Mouse (Mus musculus) neural tube, embryonic 12.5 days (tissue): ENCODE data around the gene Mecom. TPM values are rescaled to one million over a fixed set of nuclear protein-coding genes. Genes with fewer than 3 reads are reported as not detected.
A peak's percentile ranks its signal among the peaks of the same experiment; 100 is the strongest.
"Not testable (repeated sequence)": the region's sequence is repeated elsewhere in the genome, so short reads cannot be mapped to it uniquely, and the experiment has no call there.

Experiments
- ATAC-seq: fragments of 200-750 bp; cut with Nextera tagmentation; 2 replicates; pipeline ENCODE4 v1.8.0; 2017; ENCODE audit warnings: low read depth, mild to moderate bottlenecking, moderate TSS enrichment, moderate library complexity; ENCODE audit not compliant: low FRiP score
- H3K27ac ChIP-seq: fragments of 300-500 bp; sonication (generic); 2 replicates; pipeline ENCODE4 v1.5.1; 2016
- H3K27me3 ChIP-seq: fragments of 300-500 bp; sonication (generic); replicated peaks from 2 replicates; pipeline ENCODE4 v1.6.1; 2016; ENCODE audit warnings: mild to moderate bottlenecking
- H3K36me3 ChIP-seq: fragments of 300-500 bp; sonication (generic); 2 replicates; pipeline ENCODE4 v1.6.1; 2016; ENCODE audit warnings: mild to moderate bottlenecking
- H3K4me1 ChIP-seq: fragments of 300-500 bp; sonication (generic); 2 replicates; pipeline ENCODE4 v1.6.1; 2016
- H3K4me2 ChIP-seq: fragments of 300-500 bp; sonication (generic); replicated peaks from 2 replicates; pipeline ENCODE4 v1.6.1; 2016; ENCODE audit warnings: mild to moderate bottlenecking
- H3K4me3 ChIP-seq: fragments of 300-500 bp; sonication (generic); 2 replicates; pipeline ENCODE4 v1.5.1; 2016
- H3K9ac ChIP-seq: fragments of 300-500 bp; sonication (generic); 2 replicates; pipeline ENCODE4 v1.6.1; 2016; ENCODE audit warnings: mild to moderate bottlenecking
- H3K9me3 ChIP-seq: fragments of 300-500 bp; sonication (generic); 2 replicates; pipeline ENCODE4 v1.6.1; 2016; ENCODE audit warnings: mild to moderate bottlenecking
- WGBS: fragments of 180-500 bp; shearing (Covaris S2); methylation state at CpG from one replicate; pipeline ENCODE4 v1.1.7; 2016; 5-methylcytosine and 5-hydroxymethylcytosine counted together
- polyA plus RNA-seq: library from polyadenylated mRNA; unstranded; fragments of >200 nt; fragmentation: Nextera tagmentation; extraction: Ambion mirVana; gene quantifications from 2 replicates; pipeline ENCODE4 v1.2.1, GENCODE M21; 2016

The Mecom gene
- 16.1 and 18.4 TPM in 2 replicates for polyA plus RNA-seq

DNA sequence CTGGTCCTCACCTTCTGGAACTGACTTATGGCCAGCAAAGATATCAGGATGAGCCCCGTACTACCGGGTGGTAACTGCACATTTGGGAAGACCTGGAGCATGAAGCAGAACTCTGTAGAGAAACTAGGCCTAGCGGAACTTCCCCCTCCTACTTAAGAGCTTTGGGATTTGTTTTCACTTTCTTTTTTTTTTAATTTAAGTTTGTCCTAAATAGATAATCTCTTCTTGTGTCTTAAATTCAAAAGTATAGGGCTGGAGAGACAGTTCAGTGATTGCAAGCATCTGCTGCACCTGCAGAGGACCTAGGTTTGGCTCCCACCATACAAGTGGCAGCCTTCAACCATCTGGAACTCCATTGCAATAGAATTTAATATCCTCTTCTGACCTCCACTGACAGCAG is at the start of gene Mecom:
Gene Mecom (minus strand): TSS at position 101 of the 400 bp plus-strand sequence.
- Histone ChIP-seq H3K36me3 (no peaks in the 10 kb centered on the region), H3K4me1 (no peaks in the 10 kb centered on the region), H3K9ac (no peak within 1 kb of the TSS), H3K4me2 (no peak within 1 kb of the TSS), H3K27ac (no peak within 1 kb of the TSS), H3K9me3 (no peaks in the 10 kb centered on the region), H3K27me3 (no peaks in the 10 kb centered on the region), H3K4me3 (no peak within 1 kb of the TSS)
- 89% methylated on average over 3 of the region's 3 CpGs for WGBS
- ATAC-seq = no peak

DNA sequence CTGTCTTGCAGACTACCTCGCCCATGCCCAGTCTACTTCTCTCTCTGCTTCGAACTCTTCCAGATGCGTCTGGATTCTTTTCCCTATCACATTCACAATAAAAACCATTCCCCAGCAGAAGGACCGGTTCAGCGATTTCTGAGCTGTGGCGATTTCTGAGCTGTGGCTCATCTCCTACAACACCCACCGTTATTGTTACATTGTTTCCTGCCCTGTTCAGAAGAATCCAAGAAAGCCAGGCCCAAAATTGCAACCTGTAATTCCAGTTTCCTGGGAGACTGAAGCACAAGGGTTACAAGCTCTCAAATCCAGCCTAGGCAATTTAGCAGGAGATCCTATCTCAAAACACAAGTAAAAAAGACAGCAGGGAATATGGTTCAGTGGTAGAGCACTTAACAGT is 49.5 kb upstream of the Mecom start:
- WGBS = 85% methylated on average over 7 of the region's 7 CpGs
- Histone ChIP-seq H3K9ac (no peak overlapping the region), H3K36me3 (no peaks in the 10 kb centered on the region), H3K27ac (no peak overlapping the region), H3K9me3 (no peaks in the 10 kb centered on the region), H3K4me1 (peaks cover 8% of the 10 kb centered on the region), H3K4me3 (no peak overlapping the region), H3K27me3 (peaks cover 4% of the 10 kb centered on the region; the same call in 1 of the 2 replicates), H3K4me2 (no peak overlapping the region)
- ATAC-seq = no peak

DNA sequence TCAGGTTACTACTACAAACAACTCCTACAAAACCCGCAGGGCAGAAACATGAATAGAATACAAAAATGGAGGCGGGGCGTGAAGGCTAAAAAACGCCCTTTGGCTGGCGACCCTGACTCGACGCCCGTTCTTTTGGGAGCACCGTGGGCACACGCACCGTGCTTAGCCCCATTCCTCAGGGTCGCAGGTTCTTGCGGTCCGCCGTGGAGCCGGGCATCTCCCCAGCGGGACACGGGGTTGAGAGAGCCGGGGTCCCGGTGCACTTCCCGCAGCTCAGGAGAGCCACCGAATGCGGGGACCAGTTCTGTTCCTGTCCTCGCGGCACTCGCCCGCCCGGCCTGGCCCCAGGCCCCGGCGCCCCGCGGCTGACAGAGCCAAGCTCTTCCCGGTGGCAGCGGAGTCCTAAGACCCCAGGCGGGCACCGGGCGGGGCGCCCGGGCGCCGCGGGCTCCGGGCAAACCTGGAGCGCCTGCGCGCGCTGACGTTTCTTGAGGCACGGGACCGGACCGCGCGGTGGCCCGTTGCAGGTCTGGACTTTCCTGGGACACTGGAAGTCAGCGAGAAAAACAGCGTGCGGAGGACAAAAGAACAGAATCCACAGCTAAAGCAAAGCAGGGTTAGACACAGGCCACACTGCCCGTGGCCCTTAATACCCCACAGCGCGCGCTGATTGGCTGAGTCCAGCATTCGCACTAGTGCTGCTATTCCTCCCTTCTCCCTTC is 47.5 kb upstream of the Mecom start:
- H3K9me3 ChIP-seq = no peaks in the 10 kb centered on the region
- H3K27ac ChIP-seq = peak overlapping the region; percentile 53; the same call in 1 of the 2 replicates
- H3K4me2 ChIP-seq = peak overlapping the region; percentile 78
- no peaks in the 10 kb centered on the region for H3K36me3 ChIP-seq
- H3K4me1 ChIP-seq = peaks cover 8% of the 10 kb centered on the region
- peak overlapping the region; percentile 85 for H3K9ac ChIP-seq
- ATAC-seq = peak; percentile 80
- 1% methylated on average over 62 of the region's 62 CpGs for WGBS
- H3K4me3 ChIP-seq = peak overlapping the region; percentile 80
- H3K27me3 ChIP-seq = peaks cover 4% of the 10 kb centered on the region; the same call in 1 of the 2 replicates

DNA sequence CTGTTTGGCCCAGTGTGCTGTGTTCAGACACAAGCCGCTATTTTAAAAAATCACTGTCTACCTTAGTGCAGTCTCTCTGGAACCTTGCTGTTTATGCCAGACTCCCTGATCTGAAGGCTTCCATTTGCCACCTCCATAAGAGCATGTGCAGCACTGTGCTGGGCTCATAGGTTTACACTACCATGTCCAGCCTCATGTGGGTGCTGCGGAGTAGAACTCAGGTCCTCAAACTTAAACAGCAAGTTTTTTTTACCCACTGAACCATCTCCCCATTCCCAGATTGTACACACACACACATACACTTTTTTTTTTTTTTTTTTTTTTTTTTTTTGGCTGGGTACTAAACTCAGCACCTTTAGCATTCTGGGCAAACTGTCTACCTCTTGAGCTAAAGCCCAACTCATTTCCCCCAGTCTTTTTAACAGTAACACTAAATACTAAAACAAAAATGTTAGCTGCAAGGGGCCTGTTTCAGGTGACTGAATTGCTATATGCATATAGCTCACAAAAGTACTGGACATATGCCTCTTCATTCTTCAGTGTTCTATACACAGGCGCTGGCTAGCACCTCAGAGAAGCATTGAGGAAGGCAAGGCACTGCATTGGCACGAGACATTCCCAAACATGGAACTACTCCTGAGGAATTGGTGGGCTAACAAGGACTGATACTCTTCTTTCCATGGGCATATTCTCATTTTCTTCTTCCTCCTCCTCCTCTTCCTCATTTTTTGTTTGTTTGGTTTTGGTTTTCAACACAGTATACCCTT is 46.1 kb upstream of the Mecom start:
- no peaks in the 10 kb centered on the region for H3K4me1 ChIP-seq
- H3K4me3 ChIP-seq = no peak overlapping the region
- no peak overlapping the region for H3K9ac ChIP-seq
- no peak overlapping the region for H3K4me2 ChIP-seq
- no peaks in the 10 kb centered on the region for H3K9me3 ChIP-seq
- H3K27me3 ChIP-seq = peaks cover 4% of the 10 kb centered on the region; the same call in 1 of the 2 replicates
- 80% methylated on average over 4 of the region's 4 CpGs for WGBS
- H3K36me3 ChIP-seq = no peaks in the 10 kb centered on the region
- no peak overlapping the region for H3K27ac ChIP-seq
- ATAC-seq = no peak

DNA sequence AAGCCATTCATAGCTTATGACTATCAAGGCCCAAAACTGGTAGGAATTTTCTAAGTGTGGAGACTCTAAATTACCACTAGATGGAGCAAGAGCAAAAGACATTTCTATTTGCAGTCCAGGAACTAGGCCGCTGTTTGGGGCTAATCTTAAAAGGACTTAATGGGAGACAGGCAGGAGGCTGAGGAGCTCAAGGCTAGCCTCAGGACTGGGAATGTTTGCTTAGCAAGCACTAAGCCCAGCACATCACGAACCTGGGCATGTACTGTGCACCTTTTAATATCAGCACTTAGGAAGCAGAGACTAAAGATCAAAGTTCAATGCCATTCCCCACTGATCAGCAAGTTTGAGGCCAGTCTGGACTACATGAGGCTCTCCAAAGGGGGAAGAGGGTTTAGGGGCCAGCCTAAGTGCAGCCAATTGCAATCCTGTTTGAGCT is 44.6 kb upstream of the Mecom start:
- Histone ChIP-seq H3K36me3 (no peaks in the 10 kb centered on the region), H3K4me3 (no peak overlapping the region), H3K27ac (no peak overlapping the region), H3K9me3 (no peaks in the 10 kb centered on the region), H3K9ac (no peak overlapping the region), H3K27me3 (no peaks in the 10 kb centered on the region), H3K4me2 (no peak overlapping the region), H3K4me1 (no peaks in the 10 kb centered on the region)
- peak; percentile 30; the same call in 1 of the 2 replicates for ATAC-seq
- WGBS = 1% methylated on average over 2 of the region's 2 CpGs

DNA sequence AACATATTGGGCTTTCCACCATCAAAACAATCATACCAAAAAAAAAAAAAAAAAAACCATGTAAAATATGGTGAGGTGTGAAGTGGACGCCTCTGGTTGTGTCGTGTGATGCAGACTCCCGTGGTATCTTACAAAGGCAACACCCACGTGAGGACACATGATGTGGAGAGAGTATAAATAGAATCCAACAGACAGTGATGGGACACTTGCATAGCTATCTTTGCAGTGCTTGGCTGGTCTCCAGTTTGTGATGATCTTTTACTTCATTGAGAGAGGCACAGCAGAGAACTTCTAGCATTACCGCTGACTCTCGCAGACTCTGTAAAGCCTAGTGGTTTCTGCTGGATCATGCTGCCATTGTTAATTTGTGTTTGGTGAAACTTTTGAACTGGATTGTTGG is 41.1 kb upstream of the Mecom start:
- WGBS = 88% methylated on average over 6 of the region's 6 CpGs
- no peak for ATAC-seq

DNA sequence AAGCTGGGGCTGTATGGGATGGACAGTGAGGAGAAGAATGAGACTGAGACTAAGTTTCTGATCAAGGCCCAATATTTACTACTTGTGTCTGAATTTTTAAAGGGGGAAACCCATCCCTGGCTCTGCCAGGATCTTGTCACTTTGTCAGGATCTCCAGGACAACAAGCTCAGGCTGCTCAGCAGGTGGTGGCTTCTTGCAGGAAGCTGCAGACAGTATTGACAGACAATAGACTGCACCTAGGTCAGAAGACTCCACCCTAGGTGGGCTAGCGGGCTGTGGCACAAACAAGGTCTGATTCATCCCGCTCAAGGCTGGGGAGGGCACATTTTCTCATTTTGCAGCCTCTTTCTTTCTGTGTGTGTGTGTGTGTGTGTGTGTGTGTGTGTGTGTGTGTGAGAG is 25.7 kb upstream of the Mecom start:
- Histone ChIP-seq H3K27ac (no peak overlapping the region), H3K4me3 (no peak overlapping the region), H3K36me3 (no peaks in the 10 kb centered on the region), H3K27me3 (no peaks in the 10 kb centered on the region), H3K4me1 (no peaks in the 10 kb centered on the region), H3K4me2 (no peak overlapping the region), H3K9me3 (no peaks in the 10 kb centered on the region), H3K9ac (no peak overlapping the region)
- 11% methylated on average over 2 of the region's 2 CpGs for WGBS
- ATAC-seq = no peak

More for the DNA sequence above, 41.1 kb upstream of the Mecom start:
- H3K36me3 ChIP-seq = no peaks in the 10 kb centered on the region
- no peak overlapping the region for H3K4me2 ChIP-seq
- H3K9ac ChIP-seq = no peak overlapping the region
- H3K4me3 ChIP-seq = no peak overlapping the region
- H3K27me3 ChIP-seq = no peaks in the 10 kb centered on the region
- H3K4me1 ChIP-seq = no peaks in the 10 kb centered on the region
- no peak overlapping the region for H3K27ac ChIP-seq
- H3K9me3 ChIP-seq = no peaks in the 10 kb centered on the region

DNA sequence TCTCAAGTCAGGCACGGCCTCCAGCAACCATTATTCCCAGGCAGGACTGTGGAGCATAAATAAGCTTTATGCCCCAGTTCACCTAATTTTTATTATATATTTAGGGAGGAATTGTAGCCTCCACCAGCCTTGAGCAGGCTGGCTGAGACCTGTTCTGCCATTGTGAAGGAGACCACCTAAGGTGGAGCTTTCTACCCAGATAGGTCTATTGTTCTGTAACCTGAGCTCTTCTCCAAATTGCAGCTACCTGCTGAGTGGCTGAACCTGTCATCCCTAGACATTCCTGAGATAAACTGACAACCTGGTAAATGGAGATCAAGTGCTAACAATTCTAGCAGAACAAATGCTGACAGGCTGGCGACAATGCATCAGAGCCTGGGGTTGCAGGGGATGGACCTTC is 18.5 kb upstream of the Mecom start:
- not testable (repeated sequence) for H3K27ac ChIP-seq, H3K4me1 ChIP-seq, H3K27me3 ChIP-seq, H3K4me3 ChIP-seq, H3K4me2 ChIP-seq, H3K9me3 ChIP-seq, ATAC-seq, H3K9ac ChIP-seq, H3K36me3 ChIP-seq
- 50% methylated on average over 1 of the region's 2 CpGs for WGBS

DNA sequence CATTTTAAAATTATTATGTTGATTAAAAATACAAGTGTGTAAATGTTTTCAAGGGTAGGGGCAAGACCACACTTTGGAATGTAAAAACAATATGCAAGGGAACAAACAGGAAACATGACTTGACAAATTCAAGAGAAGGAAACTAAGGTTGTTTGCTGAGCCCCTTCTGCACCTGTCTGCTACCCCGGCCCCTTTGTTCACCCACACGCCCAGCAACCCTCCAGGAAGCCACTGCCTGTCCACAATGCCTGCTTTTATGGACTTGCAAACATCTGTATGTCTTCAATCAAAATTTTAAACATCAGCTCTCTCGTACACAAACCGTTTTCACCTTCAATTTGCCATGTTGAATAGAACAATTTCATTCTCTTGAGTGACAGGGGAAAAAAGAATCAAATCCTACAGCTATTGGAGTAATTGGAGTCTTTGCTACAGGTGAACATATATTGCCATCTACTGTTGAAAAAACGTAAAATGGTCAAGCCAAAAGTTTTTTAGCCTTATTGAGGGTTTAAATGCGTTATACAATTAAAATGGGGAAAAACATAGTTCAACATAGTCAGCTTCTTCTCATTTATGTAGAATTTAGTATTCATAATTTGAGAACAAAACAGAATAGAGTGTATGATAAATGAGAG is 13.0 kb upstream of the Mecom start:
- H3K27ac ChIP-seq = no peak overlapping the region
- H3K4me1 ChIP-seq = no peaks in the 10 kb centered on the region
- no peak overlapping the region for H3K9ac ChIP-seq
- H3K9me3 ChIP-seq = no peaks in the 10 kb centered on the region
- ATAC-seq = no peak
- H3K36me3 ChIP-seq = no peaks in the 10 kb centered on the region
- no peak overlapping the region for H3K4me3 ChIP-seq
- H3K4me2 ChIP-seq = no peak overlapping the region
- WGBS = 59% methylated on average over 6 of the region's 6 CpGs
- H3K27me3 ChIP-seq = no peaks in the 10 kb centered on the region

DNA sequence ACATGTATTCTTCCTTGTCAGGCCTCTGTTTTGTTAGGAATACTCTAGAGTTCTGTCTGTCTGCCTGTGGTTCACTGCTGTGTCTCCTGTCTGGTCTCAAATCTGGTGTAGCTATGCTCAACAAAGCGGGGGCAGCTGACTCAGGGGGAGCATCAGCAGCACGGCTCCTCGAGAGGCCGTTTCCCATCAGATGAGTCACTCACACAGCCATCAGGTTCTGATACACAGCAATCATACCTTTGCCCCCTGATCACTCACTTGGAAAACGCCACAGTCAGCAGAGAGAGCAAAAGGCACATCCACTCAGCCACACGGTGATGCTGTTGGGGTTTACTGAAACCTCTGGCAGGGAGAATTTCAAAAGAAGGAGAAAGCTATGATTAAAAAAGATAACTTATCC is 5.9 kb upstream of the Mecom start:
- H3K4me2 ChIP-seq = no peak overlapping the region
- H3K4me3 ChIP-seq = no peak overlapping the region
- H3K4me1 ChIP-seq = no peaks in the 10 kb centered on the region
- H3K36me3 ChIP-seq = no peaks in the 10 kb centered on the region
- WGBS = 79% methylated on average over 6 of the region's 6 CpGs
- no peak for ATAC-seq
- no peaks in the 10 kb centered on the region for H3K9me3 ChIP-seq
- no peak overlapping the region for H3K27ac ChIP-seq
- no peak overlapping the region for H3K9ac ChIP-seq
- H3K27me3 ChIP-seq = no peaks in the 10 kb centered on the region

DNA sequence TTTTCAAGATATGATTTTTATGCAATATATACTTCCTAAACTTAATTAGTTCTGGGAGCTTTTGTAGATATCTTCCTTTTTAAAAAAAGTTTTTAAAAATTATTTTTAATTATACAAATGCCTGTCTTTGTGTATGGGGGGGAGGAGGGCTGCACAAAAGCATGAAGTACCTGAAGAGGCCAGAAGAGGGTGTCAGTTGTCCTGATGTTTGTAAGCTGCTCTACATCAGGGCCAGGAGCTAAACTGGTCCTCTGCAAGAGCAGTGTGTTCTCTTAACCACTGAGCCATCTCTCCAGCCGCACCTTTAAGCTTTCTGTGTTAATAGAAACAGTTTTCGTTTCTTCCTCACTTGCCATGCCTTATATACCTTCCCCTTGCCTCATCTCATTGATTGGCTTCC is 2.4 kb upstream of the Mecom start:
- WGBS = 61% methylated on average over 2 of the region's 2 CpGs

DNA sequence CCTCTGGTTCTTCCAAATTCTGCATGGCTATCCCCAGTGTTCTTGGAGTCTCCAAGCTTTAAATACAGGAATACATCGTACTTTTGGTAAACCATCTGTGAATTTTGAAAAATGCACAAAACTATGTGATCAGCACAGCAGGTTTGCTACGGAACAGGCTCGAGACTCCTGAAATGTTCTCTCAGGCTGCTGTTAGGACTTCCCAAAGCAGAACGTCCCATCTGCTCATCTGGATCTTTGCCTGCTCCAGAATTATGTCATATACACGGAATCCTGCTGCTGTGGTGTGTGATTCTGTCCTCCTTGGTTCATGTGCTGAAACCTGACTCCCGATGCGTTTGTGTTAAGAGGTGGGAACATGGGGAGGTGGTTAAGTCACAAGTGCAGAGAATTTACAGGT is 1.1 kb upstream of the Mecom start:
- WGBS = 88% methylated on average over 7 of the region's 7 CpGs

More for the DNA sequence above, 2.4 kb upstream of the Mecom start:
- Histone ChIP-seq H3K4me2 (no peak overlapping the region), H3K27me3 (no peaks in the 10 kb centered on the region), H3K4me1 (no peaks in the 10 kb centered on the region), H3K36me3 (no peaks in the 10 kb centered on the region), H3K9me3 (no peaks in the 10 kb centered on the region), H3K9ac (no peak overlapping the region), H3K27ac (no peak overlapping the region), H3K4me3 (no peak overlapping the region)
- ATAC-seq = no peak

More for the DNA sequence above, 1.1 kb upstream of the Mecom start:
- no peak overlapping the region for H3K27ac ChIP-seq
- no peaks in the 10 kb centered on the region for H3K4me1 ChIP-seq
- H3K9me3 ChIP-seq = no peaks in the 10 kb centered on the region
- H3K4me3 ChIP-seq = no peak overlapping the region
- no peaks in the 10 kb centered on the region for H3K36me3 ChIP-seq
- H3K4me2 ChIP-seq = no peak overlapping the region
- no peak overlapping the region for H3K9ac ChIP-seq
- H3K27me3 ChIP-seq = no peaks in the 10 kb centered on the region
- no peak for ATAC-seq
